Mouse (Mus musculus) CH12.LX (cell line): ENCODE results near the gene Kirrel3. TPM values are rescaled to one million over a fixed set of nuclear protein-coding genes. Genes with fewer than 3 reads are reported as not detected.

ENCODE experiments used
- DNase-seq: peaks from one replicate; pipeline ENCODE4 v3.0.0-alpha.2; 2013; ENCODE audit errors: extremely low read depth
- H3K27ac ChIP-seq: 2 replicates; pipeline ENCODE4 v1.5.1; 2012; ENCODE audit warnings: low read depth, mild to moderate bottlenecking, control low read depth, moderate library complexity; ENCODE audit not compliant: insufficient read depth
- H3K27me3 ChIP-seq: replicated peaks from 2 replicates; pipeline ENCODE3; 2012; ENCODE audit warnings: inconsistent platforms
- H3K36me3 ChIP-seq, 2 experiments: replicated peaks in 1 of 2; 2 replicates each; pipeline versions ENCODE3 to v1.6.1; 2012; ENCODE audit warnings: inconsistent platforms in 1 of 2, low read length in 1 of 2, mild to moderate bottlenecking in 1 of 2, mixed read lengths in 1 of 2, moderate library complexity in 1 of 2; ENCODE audit not compliant: control insufficient read depth in 1 of 2, insufficient read depth in 1 of 2
- H3K4me1 ChIP-seq, 2 experiments: 2 replicates each; pipeline ENCODE4 v1.6.1; 2012; ENCODE audit warnings: inconsistent platforms in 1 of 2, moderate library complexity in 1 of 2; ENCODE audit not compliant: insufficient read depth in 2 of 2, control insufficient read depth in 1 of 2
- H3K4me2 ChIP-seq: 2 replicates; pipeline ENCODE4 v1.6.1; 2012; ENCODE audit warnings: low read depth, mild to moderate bottlenecking, control low read depth; ENCODE audit not compliant: poor library complexity, insufficient read depth, severe bottlenecking
- H3K4me3 ChIP-seq, 3 experiments: fragments of 150-350 bp in 1 of 3; sonication (generic) in 1 of 3; replicated peaks in 1 of 3; 2 replicates each; pipeline versions ENCODE3 to v1.5.1; 2011 to 2012; ENCODE audit warnings: low read depth in 2 of 3, low read length in 2 of 3, mild to moderate bottlenecking in 2 of 3, moderate library complexity in 2 of 3, control low read depth in 1 of 3, improper control_type of control experiment in 1 of 3, inconsistent platforms in 1 of 3, mixed read lengths in 1 of 3; ENCODE audit not compliant: poor library complexity in 1 of 3
- H3K79me2 ChIP-seq: replicated peaks from 2 replicates; pipeline ENCODE4 v1.6.1; 2012; ENCODE audit warnings: mild to moderate bottlenecking, moderate library complexity; ENCODE audit not compliant: control insufficient read depth, poor library complexity, insufficient read depth, severe bottlenecking; ENCODE audit errors: extremely low read depth
- H3K9ac ChIP-seq: 2 replicates; pipeline ENCODE4 v1.6.1; 2012; ENCODE audit warnings: low read depth, mild to moderate bottlenecking, control low read depth, moderate library complexity; ENCODE audit not compliant: insufficient read depth
- H3K9me3 ChIP-seq: replicated peaks from 2 replicates; pipeline ENCODE3; 2012; ENCODE audit warnings: low read length, inconsistent platforms, mixed read lengths
- BHLHE40 ChIP-seq: IDR thresholded peaks from 2 replicates; pipeline ENCODE4 v1.6.1; 2011; ENCODE audit warnings: mild to moderate bottlenecking, low read depth, low read length, improper control_type of control experiment
- CHD1 ChIP-seq: IDR thresholded peaks from 2 replicates; pipeline ENCODE4 v1.6.1; 2012; ENCODE audit warnings: low read depth, low read length, improper control_type of control experiment, inconsistent platforms
- CHD2 ChIP-seq: IDR thresholded peaks from 2 replicates; pipeline ENCODE4 v1.6.1; 2011; ENCODE audit warnings: low read length, improper control_type of control experiment
- CTCF ChIP-seq, 2 experiments: IDR thresholded peaks in 1 of 2; conservative IDR thresholded peaks in 1 of 2; 2 replicates each; pipeline ENCODE4 v1.5.1; 2011 to 2012; ENCODE audit warnings: low read depth in 2 of 2, low read length in 2 of 2, improper control_type of control experiment in 1 of 2, inconsistent platforms in 1 of 2, mild to moderate bottlenecking in 1 of 2, moderate library complexity in 1 of 2
- EP300 ChIP-seq: IDR thresholded peaks from 2 replicates; pipeline ENCODE4 v1.6.1; 2011; ENCODE audit warnings: low read length, improper control_type of control experiment
- ETS1 ChIP-seq: conservative IDR thresholded peaks from 2 replicates; pipeline ENCODE4 v1.6.1; 2012; ENCODE audit warnings: low read depth, mild to moderate bottlenecking, inconsistent platforms, low read length, improper control_type of control experiment, moderate library complexity
- KAT2A ChIP-seq: IDR thresholded peaks from 2 replicates; pipeline ENCODE4 v1.6.1; 2012; ENCODE audit warnings: low read length, improper control_type of control experiment, inconsistent platforms; ENCODE audit not compliant: insufficient replicate concordance
- NRF1 ChIP-seq: IDR thresholded peaks from 2 replicates; pipeline ENCODE4 v1.6.1; 2014; ENCODE audit warnings: low read depth, mild to moderate bottlenecking, inconsistent platforms, low read length, improper control_type of control experiment, moderate library complexity
- POLR2A ChIP-seq: IDR thresholded peaks from 2 replicates; pipeline ENCODE4 v1.6.1; 2011; ENCODE audit warnings: low read depth, mild to moderate bottlenecking, improper control_type of control experiment, low read length
- RAD21 ChIP-seq: IDR thresholded peaks from 2 replicates; pipeline ENCODE4 v1.6.1; 2011; ENCODE audit warnings: low read depth, mild to moderate bottlenecking, low read length, improper control_type of control experiment, moderate library complexity
- SIN3A ChIP-seq: IDR thresholded peaks from 2 replicates; pipeline ENCODE4 v1.6.1; 2012; ENCODE audit warnings: low read length, improper control_type of control experiment, inconsistent platforms
- SMC3 ChIP-seq: IDR thresholded peaks from 2 replicates; pipeline ENCODE4 v1.6.1; 2011; ENCODE audit warnings: low read depth, low read length, improper control_type of control experiment
- TBP ChIP-seq: conservative IDR thresholded peaks from 2 replicates; pipeline ENCODE4 v1.6.1; 2011; ENCODE audit warnings: low read depth, low read length, improper control_type of control experiment
- TCF12 ChIP-seq: IDR thresholded peaks from 2 replicates; pipeline ENCODE4 v1.6.1; 2014; ENCODE audit warnings: low read depth, mild to moderate bottlenecking, inconsistent platforms, low read length, improper control_type of control experiment
- USF1 ChIP-seq: IDR thresholded peaks from 2 replicates; pipeline ENCODE4 v1.6.1; 2014; ENCODE audit warnings: low read depth, mild to moderate bottlenecking, inconsistent platforms, low read length, improper control_type of control experiment
- USF2 ChIP-seq: conservative IDR thresholded peaks from 2 replicates; pipeline ENCODE4 v1.6.1; 2011; ENCODE audit warnings: low read depth, low read length, improper control_type of control experiment
- ZC3H11A ChIP-seq: IDR thresholded peaks from 2 replicates; pipeline ENCODE4 v1.6.1; 2012; ENCODE audit warnings: low read depth, mild to moderate bottlenecking, inconsistent platforms, low read length, improper control_type of control experiment
- ZKSCAN1 ChIP-seq: IDR thresholded peaks from 2 replicates; pipeline ENCODE4 v1.6.1; 2012; ENCODE audit warnings: low read depth, inconsistent platforms, low read length, improper control_type of control experiment, borderline replicate concordance
- dilution Hi-C: fragments of 300-500 bp; cut with MboI; formaldehyde crosslinking; loops from 2 replicates; pipeline ENCODE4 v1.14.3; 2020; ENCODE audit warnings: low sequenced_read_pairs; ENCODE audit not compliant: extremely low pct_unique_long_range_greater_than_20kb, extremely low pct_ligation_motif_present
- in situ Hi-C: fragments of 300-500 bp; cut with MboI; formaldehyde crosslinking; loops from 3 replicates; pipeline ENCODE4 v1.14.3; 2019; ENCODE audit warnings: low sequenced_read_pairs, low pct_ligation_motif_present, low pct_unique_long_range_greater_than_20kb, mixed read lengths
- polyA plus RNA-seq: library from polyadenylated mRNA; unstranded; fragments of >175 nt; gene quantifications from 2 replicates; pipeline ENCODE4 v1.2.1, GENCODE M21; 2012; ENCODE audit warnings: low read depth; ENCODE audit not compliant: insufficient read length
- total RNA-seq, 2 experiments: library from RNA; depleted of rRNA; stranded (reverse); fragments of 300-350 nt in 1 of 2; fragments of >200 nt in 1 of 2; gene quantifications; 2 replicates each; pipeline ENCODE4 v1.2.3; 2012 to 2014

Kirrel3 gene
- total and polyA plus RNA-seq, 3 experiments, result not detected

DNA sequence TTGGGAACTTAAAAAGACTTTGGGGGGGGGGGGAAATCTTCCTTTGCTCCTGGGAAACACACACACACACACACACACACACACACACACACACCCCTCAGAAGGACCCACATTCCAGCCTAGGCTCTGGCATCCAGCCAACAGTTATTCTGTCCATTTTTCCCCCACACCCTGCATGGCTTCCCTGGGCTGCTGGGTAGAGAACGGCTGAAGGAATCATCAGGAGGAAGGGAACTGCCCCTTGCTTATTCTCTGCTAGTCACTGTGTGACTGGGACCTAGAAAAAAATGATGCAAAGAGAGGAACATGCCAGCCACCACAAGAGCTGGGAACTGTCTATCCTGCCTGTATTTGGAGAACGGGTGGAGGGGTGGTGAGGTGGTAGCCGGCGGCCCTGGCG, 532.4 kb downstream of the Kirrel3 start:
- H3K27ac ChIP-seq, result no peak overlapping the region
- TF ChIP-seq CHD1, result no peak
- no peak for TF ChIP-seq BHLHE40
- no peak for TF ChIP-seq CHD2
- no peak for TF ChIP-seq KAT2A
- TF ChIP-seq EP300, result no peak
- no peak for TF ChIP-seq POLR2A
- H3K9me3 ChIP-seq, result peaks cover 4% of the 10 kb centered on the region
- H3K79me2 ChIP-seq, result no peaks in the 10 kb centered on the region
- H3K27me3 ChIP-seq, result peaks cover 13% of the 10 kb centered on the region
- H3K9ac ChIP-seq, result no peak overlapping the region
- H3K4me2 ChIP-seq, result no peak overlapping the region
- H3K4me1 ChIP-seq, result peaks cover 0 to 3% of the 10 kb centered on the region in 2 experiments; a peak in 1 of 4 replicates
- H3K4me3 ChIP-seq, result no peak overlapping the region
- in situ Hi-C loops (loop anchor here (25.0 kb wide), 1 partner anchor 531 kb away; the partner anchor contains the start of gene Kirrel3), dilution Hi-C loops (no loop called here)
- no peak for DNase-seq
- H3K36me3 ChIP-seq, result no peaks in the 10 kb centered on the region

DNA sequence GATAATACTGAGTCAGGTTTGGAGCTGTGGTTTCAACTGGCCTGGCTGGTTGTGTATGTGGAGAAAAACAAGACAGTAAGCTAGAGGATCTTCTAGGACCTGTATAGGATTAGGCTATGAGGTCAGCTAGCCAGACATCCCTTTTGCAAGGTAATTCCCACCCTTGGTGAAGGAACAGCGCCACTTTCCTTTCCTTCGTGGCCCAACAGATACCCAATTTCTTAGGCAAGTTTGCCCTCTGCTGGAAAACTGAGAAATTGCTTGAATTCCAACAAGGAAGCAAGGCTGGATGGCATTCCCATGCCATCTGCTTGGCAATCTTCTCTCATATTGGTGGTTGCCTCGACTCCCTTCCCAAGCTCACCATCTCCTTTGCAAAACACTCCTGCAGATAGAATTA, 533.7 kb downstream of the Kirrel3 start:
- Histone ChIP-seq H3K9ac (no peak overlapping the region), H3K9me3 (peaks cover 4% of the 10 kb centered on the region), H3K4me2 (no peak overlapping the region), H3K4me1 (peaks cover 0 to 6% of the 10 kb centered on the region in 2 experiments; a peak in 1 of 4 replicates), H3K27me3 (peaks cover 11% of the 10 kb centered on the region), H3K36me3 (no peaks in the 10 kb centered on the region), H3K4me3 (no peak overlapping the region), H3K27ac (no peak overlapping the region), H3K79me2 (no peaks in the 10 kb centered on the region)
- in situ Hi-C loops, result loop anchor here (25.0 kb wide), 1 partner anchor 532 kb away; the partner anchor contains the start of gene Kirrel3
- dilution Hi-C loops, result no loop called here
- TF ChIP-seq RAD21 (peak; percentile 75), CHD2 (no peak), ZC3H11A (no peak), SIN3A (no peak), USF2 (no peak), BHLHE40 (no peak), ETS1 (no peak), SMC3 (peak; percentile 53), ZKSCAN1 (no peak), NRF1 (no peak), CTCF (conservative IDR thresholded peaks at IDR 0.05 in 1 of 2, IDR thresholded peaks at IDR 0.05 in 1 of 2; ENCODE audit: low read depth in 2 of 2, low read length in 2 of 2) (peak; percentile 27 to 82; a peak in 2 of 4 replicates), TCF12 (no peak), TBP (no peak), USF1 (no peak)
- peak; percentile 8 for DNase-seq
